Mouse (Mus musculus) leukemia stem cell, adult 10-12 weeks (primary cell): Measurements from ENCODE around the gene Mrpl36. TPM values are rescaled to one million over a fixed set of nuclear protein-coding genes. Genes with fewer than 3 reads are reported as not detected.

Source experiments
- polyA plus RNA-seq: library from polyadenylated mRNA; stranded (reverse); fragments of >175 nt; gene quantifications from 2 replicates; pipeline ENCODE4 v1.2.3, GENCODE M21; 2012; ENCODE audit warnings: low replicate concordance

The Mrpl36 gene
- polyA plus RNA-seq = 64.4 and 89.0 TPM in 2 replicates

GRCm38 (mm10) chr13:73327827-73328698 lies at the start of gene Mrpl36, which contains the start of gene Ndufs6:
TSS of gene Mrpl36 (plus strand) at chr13:73328513.
TSS of gene Ndufs6 (minus strand) at chr13:73328542.

Other genes with a start within 250 kb of the Mrpl36 start
- 0.15 and 0.41 TPM in 2 replicates for gene Irx4, start 68.0 kb upstream of the Mrpl36 start, polyA plus RNA-seq
- gene Ndufs6, start within 50 bp of the Mrpl36 start, polyA plus RNA-seq = 97.0 and 105 TPM in 2 replicates
- 41.9 and 65.7 TPM in 2 replicates for gene Lpcat1, start 138.7 kb downstream of the Mrpl36 start, polyA plus RNA-seq
- gene Slc6a3, start 208.2 kb downstream of the Mrpl36 start, polyA plus RNA-seq = 0.07 and 0.33 TPM in 2 replicates